Mouse (Mus musculus): ENCODE data around the gene Ust.

- TF ChIP-seq CTCF (conservative IDR thresholded peaks at IDR 0.05 in 1 of 2, IDR thresholded peaks at IDR 0.05 in 1 of 2; ENCODE audit: low read depth in 2 of 2, low read length in 2 of 2): no peak
- TF ChIP-seq POLR2A (IDR thresholded peaks at IDR 0.05; ENCODE audit: low read depth, low read length): no peak
- TF ChIP-seq POLR2AphosphoS2 (IDR thresholded peaks at IDR 0.05; ENCODE audit: low read depth, low read length): no peak
- TF ChIP-seq EP300 (IDR thresholded peaks at IDR 0.05; ENCODE audit: low read length): no peak
- no peak for TF ChIP-seq RCOR1 (conservative IDR thresholded peaks at IDR 0.05; ENCODE audit: low read depth, low read length)
- TF ChIP-seq MAFK (IDR thresholded peaks at IDR 0.05; ENCODE audit: insufficient replicate concordance, low read length): no peak
- no peak for TF ChIP-seq SMC3 (IDR thresholded peaks at IDR 0.05; ENCODE audit: low read depth, low read length)
- no peak for TF ChIP-seq TBP (conservative IDR thresholded peaks at IDR 0.05; ENCODE audit: low read depth, low read length)
- TF ChIP-seq ZKSCAN1 (IDR thresholded peaks at IDR 0.05; ENCODE audit: borderline replicate concordance, low read depth, low read length): no peak
- TF ChIP-seq JUND (conservative IDR thresholded peaks at IDR 0.05; ENCODE audit: low read depth, low read length): no peak
- TF ChIP-seq PAX5 (IDR thresholded peaks at IDR 0.05; ENCODE audit: low read length): no peak
- TF ChIP-seq MYC (IDR thresholded peaks at IDR 0.05; ENCODE audit: low read depth, low read length): no peak
- no peak for TF ChIP-seq ZC3H11A (IDR thresholded peaks at IDR 0.05; ENCODE audit: low read depth, low read length)
These were observed 281.6 kb downstream of the Ust start for GRCm38 (mm10) chr10:8236780-8237571.

All from CH12.LX (cell line).